Comparison of ENCODE assay signal across 8 mouse cellular contexts in the genomic region with DNA sequence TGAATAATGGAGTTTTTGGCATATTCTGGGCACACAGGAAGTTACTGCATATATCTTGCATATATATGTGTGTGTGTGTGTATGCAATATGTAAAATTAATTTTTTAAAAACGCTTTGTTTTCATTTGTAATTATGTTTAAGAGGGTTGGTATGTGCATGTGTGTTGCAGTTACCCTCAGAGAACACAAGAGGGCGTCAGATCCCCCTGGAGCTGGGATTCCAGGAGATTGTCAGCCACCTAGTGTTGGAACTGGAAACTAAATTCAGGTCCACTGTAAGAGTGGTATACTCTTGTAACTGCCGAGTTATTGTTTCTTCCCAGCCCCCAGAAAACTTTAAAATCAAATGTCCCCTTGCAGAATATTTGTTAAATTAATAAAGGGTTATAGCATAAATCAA. TPM values are rescaled to one million over a fixed set of nuclear protein-coding genes. Genes with fewer than 3 reads are reported as not detected.
A peak's percentile ranks its signal among the peaks of the same experiment; 100 is the strongest.
DNase-seq lines count a peak whose midpoint lies in the region.

No protein-coding gene starts in this region.

- intact Hi-C loops in left cerebral cortex, postnatal 14 days (cut with DNase I): loop anchor here (5.0 kb wide), 1 partner anchor 1204 kb away; no protein-coding TSS in a partner anchor
- intact Hi-C loops in left cerebral cortex, postnatal 25 days (cut with DNase I): loop anchor here (10.0 kb wide), 1 partner anchor 1212 kb away; no protein-coding TSS in a partner anchor
- intact Hi-C loops in heart, postnatal 36 days (cut with DNase I): no loop called here

- DNase-seq in left cerebral cortex, postnatal 14 days (ENCODE audit: low spot score in 2 of 2): peak; percentile 52 to 76
- DNase-seq in left cerebral cortex, postnatal 25 days (ENCODE audit: low spot score in 2 of 2): no peak
- peak; percentile 86 for DNase-seq in ES-CJ7 (ENCODE audit: low read depth, low spot score)
- DNase-seq in c-Kit-positive CD71-positive TER-119-negative erythroid progenitor cells, embryonic 14.5 days (ENCODE audit: low read depth): peak; percentile 32
- peak; percentile 48 for DNase-seq in naive thymus-derived CD4-positive, alpha-beta T cell, adult 2 months (ENCODE audit: low read depth)
- no peak for DNase-seq in cerebellum, adult 8-10 months
- no peak for DNase-seq in heart, postnatal 36 days
- DNase-seq in urinary bladder, postnatal 25 days (ENCODE audit: low spot score): no peak

RNA-seq across cellular contexts. Expression of gene Retreg1, which starts 46.6 kb away (rescaled TPM):
- total RNA-seq in left cerebral cortex, postnatal 14 days (2021): 10 to 100 TPM; 35.0 to 39.9 TPM
- 10 to 100 TPM; 34.1 to 34.3 TPM for total RNA-seq in left cerebral cortex, postnatal 25 days (2021)
- 100 to 1,000 TPM; 319 to 364 TPM for total RNA-seq in heart, postnatal 36 days (2021)

Comparison
In these comparisons a context has a peak if more than half of its experiments do, and no peak if none do; other contexts are left out.
1. DNase-seq: peak in left cerebral cortex, postnatal 14 days (2 of 2), ES-CJ7 (single experiment), c-Kit-positive CD71-positive TER-119-negative erythroid progenitor cells, embryonic 14.5 days (single experiment) and naive thymus-derived CD4-positive, alpha-beta T cell, adult 2 months (single experiment); none in left cerebral cortex, postnatal 25 days (0 of 2), cerebellum, adult 8-10 months (single experiment), heart, postnatal 36 days (0 of 2) and urinary bladder, postnatal 25 days (single experiment).
2. RNA of gene Retreg1, which starts 46.6 kb away (total RNA-seq): 319 to 364 TPM in heart, postnatal 36 days; 35.0 to 39.9 TPM in left cerebral cortex, postnatal 14 days and 34.1 to 34.3 TPM in left cerebral cortex, postnatal 25 days; every median in the first group is over 4 times any median in the second.